Mouse (Mus musculus) A20 (cell line): ENCODE measurements around the gene Ly86.

Source experiments
- DNase-seq: peaks from one replicate; pipeline ENCODE4 v3.0.0-alpha.2; 2011; ENCODE audit warnings: low read depth, low spot score

The Ly86 gene

GRCm38 (mm10) chr13:37353016-37353415 is 8.0 kb downstream of the Ly86 start:
- DNase-seq, result no peak

- no peak for DNase-seq
Measured at GRCm38 (mm10) chr13:37353868-37354267, 8.9 kb downstream of the Ly86 start.

GRCm38 (mm10) chr13:37354432-37354831 is 9.4 kb downstream of the Ly86 start:
- DNase-seq, result no peak

- no peak for DNase-seq
Measured at GRCm38 (mm10) chr13:37355642-37356331, 10.8 kb downstream of the Ly86 start.

GRCm38 (mm10) chr13:37356549-37356948 is 11.5 kb downstream of the Ly86 start:
- DNase-seq, result peak; percentile 66

- DNase-seq, result no peak
Measured at GRCm38 (mm10) chr13:37358112-37358511, 13.1 kb downstream of the Ly86 start.

GRCm38 (mm10) chr13:37361249-37361648 is 16.2 kb downstream of the Ly86 start:
- no peak for DNase-seq

- DNase-seq, result no peak
Measured at GRCm38 (mm10) chr13:37364351-37364750, 19.3 kb downstream of the Ly86 start.

GRCm38 (mm10) chr13:37376411-37376810 is 31.4 kb downstream of the Ly86 start:
- DNase-seq, result no peak

GRCm38 (mm10) chr13:37388222-37389202 is 43.5 kb downstream of the Ly86 start:
- DNase-seq, result no peak

GRCm38 (mm10) chr13:37389296-37389695 is 44.3 kb downstream of the Ly86 start:
- no peak for DNase-seq

- no peak for DNase-seq
Measured at GRCm38 (mm10) chr13:37398791-37399190, 53.8 kb downstream of the Ly86 start.

GRCm38 (mm10) chr13:37399340-37399739 is 54.3 kb downstream of the Ly86 start:
- no peak for DNase-seq

- DNase-seq, result peak; percentile 46
Measured at GRCm38 (mm10) chr13:37402421-37402820, 57.4 kb downstream of the Ly86 start.

- DNase-seq, result no peak
Measured at GRCm38 (mm10) chr13:37403708-37404107, 58.7 kb downstream of the Ly86 start.

- no peak for DNase-seq
Measured at GRCm38 (mm10) chr13:37415696-37416095, 70.7 kb downstream of the Ly86 start.

GRCm38 (mm10) chr13:37423416-37423815 is 78.4 kb downstream of the Ly86 start:
- no peak for DNase-seq

- no peak for DNase-seq
Measured at GRCm38 (mm10) chr13:37424904-37425303, 79.9 kb downstream of the Ly86 start.

GRCm38 (mm10) chr13:37425406-37425805 is 80.4 kb downstream of the Ly86 start:
- no peak for DNase-seq

GRCm38 (mm10) chr13:37426578-37427336 is 81.7 kb downstream of the Ly86 start:
- DNase-seq, result no peak

- no peak for DNase-seq
Measured at GRCm38 (mm10) chr13:37428496-37428895, 83.5 kb downstream of the Ly86 start.
